Mouse (Mus musculus) bone marrow macrophage, adult 2 months (primary cell): ENCODE results near the gene Col23a1.

ENCODE experiments used
- CTCF ChIP-seq: IDR thresholded peaks from 2 replicates; pipeline ENCODE4 v1.5.1; 2012; ENCODE audit warnings: low read depth, mild to moderate bottlenecking, low read length, moderate library complexity
- POLR2A ChIP-seq: IDR thresholded peaks from 2 replicates; pipeline ENCODE4 v1.6.1; 2012; ENCODE audit warnings: mild to moderate bottlenecking, low read depth, low read length, borderline replicate concordance

- TF ChIP-seq POLR2A (no peak), CTCF (no peak)
Observed at GRCm38 (mm10) chr11:51544413-51544812, 254.7 kb downstream of the Col23a1 start.
